Mouse (Mus musculus): Measurements from ENCODE around the gene Bag5. TPM values are rescaled to one million over a fixed set of nuclear protein-coding genes. Genes with fewer than 3 reads are reported as not detected.

Gene Bag5
- polyA plus RNA-seq, 1 experiment: 19.4 TPM

GRCm38 (mm10) chr12:111693341-111694270, 19.5 kb downstream of the Bag5 start:
- TF ChIP-seq GATA1 (IDR thresholded peaks at IDR 0.05; ENCODE audit: low read length): no peak

- no peak for TF ChIP-seq GATA1 (IDR thresholded peaks at IDR 0.05; ENCODE audit: low read length)
These were observed 20.2 kb downstream of the Bag5 start for GRCm38 (mm10) chr12:111692899-111693298.

- no peak for TF ChIP-seq GATA1 (IDR thresholded peaks at IDR 0.05; ENCODE audit: low read length)
These were observed 21.6 kb downstream of the Bag5 start for GRCm38 (mm10) chr12:111691346-111691872.

GRCm38 (mm10) chr12:111689426-111689825, 23.6 kb downstream of the Bag5 start:
- TF ChIP-seq GATA1 (IDR thresholded peaks at IDR 0.05; ENCODE audit: low read length): no peak

GRCm38 (mm10) chr12:111688069-111688428, 25.0 kb downstream of the Bag5 start:
- TF ChIP-seq GATA1 (IDR thresholded peaks at IDR 0.05; ENCODE audit: low read length): no peak

- TF ChIP-seq GATA1 (IDR thresholded peaks at IDR 0.05; ENCODE audit: low read length): no peak
These were observed 25.5 kb downstream of the Bag5 start for GRCm38 (mm10) chr12:111687350-111688068.

- TF ChIP-seq GATA1 (IDR thresholded peaks at IDR 0.05; ENCODE audit: low read length): no peak
These were observed 26.7 kb downstream of the Bag5 start for GRCm38 (mm10) chr12:111686390-111686789.

GRCm38 (mm10) chr12:111682806-111683205, 30.3 kb downstream of the Bag5 start:
- no peak for TF ChIP-seq GATA1 (IDR thresholded peaks at IDR 0.05; ENCODE audit: low read length)

- no peak for TF ChIP-seq GATA1 (IDR thresholded peaks at IDR 0.05; ENCODE audit: low read length)
These were observed 31.1 kb downstream of the Bag5 start for GRCm38 (mm10) chr12:111682003-111682402.

- TF ChIP-seq GATA1 (IDR thresholded peaks at IDR 0.05; ENCODE audit: low read length): no peak
These were observed 31.8 kb downstream of the Bag5 start for GRCm38 (mm10) chr12:111681305-111681704.

- TF ChIP-seq GATA1 (IDR thresholded peaks at IDR 0.05; ENCODE audit: low read length): no peak
These were observed 32.4 kb downstream of the Bag5 start for GRCm38 (mm10) chr12:111680661-111681060.

GRCm38 (mm10) chr12:111678997-111679396, 34.1 kb downstream of the Bag5 start:
- no peak for TF ChIP-seq GATA1 (IDR thresholded peaks at IDR 0.05; ENCODE audit: low read length)

GRCm38 (mm10) chr12:111678670-111678933, 34.5 kb downstream of the Bag5 start:
- no peak for TF ChIP-seq GATA1 (IDR thresholded peaks at IDR 0.05; ENCODE audit: low read length)

- no peak for TF ChIP-seq GATA1 (IDR thresholded peaks at IDR 0.05; ENCODE audit: low read length)
These were observed 35.0 kb downstream of the Bag5 start, which contains the start of gene Trmt61a for GRCm38 (mm10) chr12:111677882-111678669. Gene Trmt61a, plus strand, starts transcription at chr12:111678105.

GRCm38 (mm10) chr12:111677421-111677820, 35.6 kb downstream of the Bag5 start:
- TF ChIP-seq GATA1 (IDR thresholded peaks at IDR 0.05; ENCODE audit: low read length): no peak
